ENCODE assay signal across 12 mouse cellular contexts in the genomic region with DNA sequence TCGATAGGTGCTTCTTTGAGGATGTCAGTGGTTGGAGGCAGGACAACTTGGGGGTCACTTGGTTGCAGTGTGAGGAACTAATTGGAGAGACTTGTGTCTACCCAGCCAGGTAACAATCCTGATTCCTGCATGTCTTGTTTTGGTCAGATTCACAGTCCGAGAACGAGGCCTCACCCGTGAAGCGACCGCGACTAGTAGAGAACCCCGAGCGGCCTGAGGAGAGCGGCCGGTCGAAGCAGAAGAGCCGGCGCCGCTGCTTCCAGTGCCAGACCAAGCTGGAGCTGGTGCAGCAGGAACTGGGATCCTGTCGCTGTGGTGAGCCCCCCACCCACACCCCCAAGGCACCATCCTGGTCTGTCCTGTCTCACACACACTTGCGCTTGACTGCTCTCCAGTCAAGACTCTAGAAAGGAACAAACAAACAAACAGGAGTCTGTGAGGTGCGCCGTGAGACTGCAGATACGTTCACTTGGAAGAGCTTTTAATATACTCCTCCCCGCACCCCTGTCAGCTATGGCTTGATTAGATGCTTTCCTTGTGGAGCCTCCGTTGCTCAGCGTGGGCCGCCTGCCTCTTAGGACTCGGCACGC.
DNase-seq lines count a peak whose midpoint lies in the region; ATAC-seq lines count a peak whose summit lies in the region.
"Had no signal": no experiment of that assay in that cellular context is flagged by ENCODE, and none has a peak within 500 bp of the region (broad histone marks: within the 10 kb centered on the region; RNA-seq: fewer than 3 reads in every experiment).

No protein-coding gene starts in this region.

- no peaks in the 10 kb centered on the region for H3K9me3 ChIP-seq in heart, embryonic 16.5 days (replicated peaks; ENCODE audit: control insufficient read depth, low read length)
- H3K9me3 ChIP-seq in midbrain, embryonic 13.5 days: no peaks in the 10 kb centered on the region
- no peaks in the 10 kb centered on the region for H3K9me3 ChIP-seq in midbrain, embryonic 11.5 days (ENCODE audit: control insufficient read depth, low read length)
- H3K9me3 ChIP-seq: limb, embryonic 15.5 days had no signal

- no peak overlapping the region for H3K27ac ChIP-seq in heart, embryonic 16.5 days (ENCODE audit: low read length)
- H3K27ac ChIP-seq in midbrain, embryonic 13.5 days: peak overlapping the region; percentile 86
- H3K27ac ChIP-seq in midbrain, embryonic 11.5 days (ENCODE audit: low read depth, low read length): no peak overlapping the region
- H3K27ac ChIP-seq: limb, embryonic 15.5 days had no signal

- intact Hi-C loops in heart, postnatal 36 days (cut with DNase I): no loop called here

- no peaks in the 10 kb centered on the region for H3K27me3 ChIP-seq in heart, embryonic 16.5 days (ENCODE audit: control insufficient read depth, insufficient read depth, low read length)
- no peaks in the 10 kb centered on the region for H3K27me3 ChIP-seq in midbrain, embryonic 13.5 days
- H3K27me3 ChIP-seq in midbrain, embryonic 11.5 days (ENCODE audit: control insufficient read depth, insufficient read depth, low read length): no peaks in the 10 kb centered on the region
- H3K27me3 ChIP-seq: limb, embryonic 15.5 days had no signal

- H3K4me2 ChIP-seq in heart, embryonic 16.5 days (ENCODE audit: low read depth, low read length): no peak overlapping the region
- no peak overlapping the region for H3K4me2 ChIP-seq in midbrain, embryonic 13.5 days (replicated peaks)
- no peak overlapping the region for H3K4me2 ChIP-seq in midbrain, embryonic 11.5 days
- H3K4me2 ChIP-seq: limb, embryonic 15.5 days had no signal

- peaks cover 4% of the 10 kb centered on the region for H3K36me3 ChIP-seq in heart, embryonic 16.5 days (ENCODE audit: control insufficient read depth, insufficient read depth)
- H3K36me3 ChIP-seq in midbrain, embryonic 13.5 days: peaks cover 3% of the 10 kb centered on the region; the same call in 1 of the 2 replicates
- peaks cover 2% of the 10 kb centered on the region; the same call in 1 of the 2 replicates for H3K36me3 ChIP-seq in midbrain, embryonic 11.5 days (ENCODE audit: control insufficient read depth, insufficient read depth, low read length)

- WGBS in heart, embryonic 16.5 days: 78% methylated on average over 26 of the region's 26 CpGs
- 91% methylated on average over 26 of the region's 26 CpGs for WGBS in midbrain, embryonic 13.5 days
- WGBS in midbrain, embryonic 11.5 days: 95% methylated on average over 26 of the region's 26 CpGs

- no peak for DNase-seq in heart, postnatal 36 days
- DNase-seq in midbrain, embryonic 11.5 days (ENCODE audit: low spot score, missing footprints): no peak
- peak; percentile 2 for DNase-seq in urinary bladder, postnatal 14 days (ENCODE audit: low spot score)
- DNase-seq in urinary bladder, postnatal 10 days (ENCODE audit: low spot score): no peak
- DNase-seq: adrenal gland, adult 2 months; gastrocnemius, postnatal 25 days; thymus, postnatal 36 days had no signal

- no peak overlapping the region for H3K4me3 ChIP-seq in heart, embryonic 16.5 days (ENCODE audit: low read length)
- no peak overlapping the region for H3K4me3 ChIP-seq in midbrain, embryonic 13.5 days (replicated peaks)
- no peak overlapping the region for H3K4me3 ChIP-seq in midbrain, embryonic 11.5 days (ENCODE audit: low read depth, low read length)
- H3K4me3 ChIP-seq: limb, embryonic 15.5 days had no signal

- no peak for ATAC-seq in heart, embryonic 16.5 days (replicated peaks; ENCODE audit: extremely low read depth, insufficient read depth, low FRiP score)
- ATAC-seq in midbrain, embryonic 13.5 days: no peak
- ATAC-seq in midbrain, embryonic 11.5 days (ENCODE audit: low FRiP score): no peak
- no peak for ATAC-seq in megakaryocyte progenitor cell, adult 5-6 weeks (replicated peaks; ENCODE audit: poor library complexity)
- ATAC-seq: forebrain, embryonic 14.5 days had no signal

- H3K4me1 ChIP-seq in heart, embryonic 16.5 days (ENCODE audit: control insufficient read depth, insufficient read depth, low read length): peaks cover 84% of the 10 kb centered on the region
- H3K4me1 ChIP-seq in midbrain, embryonic 13.5 days (replicated peaks): peaks cover 96% of the 10 kb centered on the region
- H3K4me1 ChIP-seq in midbrain, embryonic 11.5 days (ENCODE audit: control insufficient read depth, insufficient read depth, low read length): peaks cover 23% of the 10 kb centered on the region

- peak overlapping the region; percentile 20; the same call in 1 of the 2 replicates for H3K9ac ChIP-seq in heart, embryonic 16.5 days (ENCODE audit: low read length)
- H3K9ac ChIP-seq in midbrain, embryonic 13.5 days (replicated peaks): no peak overlapping the region
- H3K9ac ChIP-seq in midbrain, embryonic 11.5 days (ENCODE audit: low read length): no peak overlapping the region
- H3K9ac ChIP-seq: limb, embryonic 15.5 days had no signal
